Mouse (Mus musculus): ENCODE measurements at regions not wholly inside any gene's neighbourhood (a gene's known extent, or its start where the extent isn't known, plus 50 kb on each side); places are given as distances from the start of the nearest gene placed in this dataset.

- no peak overlapping the region for H3K27ac ChIP-seq (ENCODE audit: insufficient read depth, low read depth, low read length)
- no peak overlapping the region for H3K4me3 ChIP-seq (ENCODE audit: insufficient read depth, low read depth, low read length)
- 96% methylated on average over 5 of the region's 5 CpGs for WGBS
Observed at GRCm38 (mm10) chr1:36001319-36001718, 66.9 kb upstream of the Hs6st1 start.

GRCm38 (mm10) chr1:36001821-36002220 lies 66.4 kb upstream of the Hs6st1 start:
- Histone ChIP-seq H3K4me3 (ENCODE audit: insufficient read depth, low read depth, low read length) (no peak overlapping the region), H3K4me1 (ENCODE audit: control insufficient read depth, insufficient read depth, low read length) (peaks cover 4% of the 10 kb centered on the region; the same call in 1 of the 2 replicates), H3K27ac (ENCODE audit: insufficient read depth, low read depth, low read length) (no peak overlapping the region)
- WGBS: 97% methylated on average over 1 of the region's 1 CpGs
- no peak for TF ChIP-seq CTCF (IDR thresholded peaks at IDR 0.05; ENCODE audit: insufficient read depth, low read depth, low read length)
- TF ChIP-seq POLR2A (IDR thresholded peaks at IDR 0.05; ENCODE audit: insufficient read depth, low read depth, low read length): no peak

More at GRCm38 (mm10) chr1:36001319-36001718, 66.9 kb upstream of the Hs6st1 start:
- TF ChIP-seq POLR2A (IDR thresholded peaks at IDR 0.05; ENCODE audit: insufficient read depth, low read depth, low read length): no peak
- peaks cover 4% of the 10 kb centered on the region; the same call in 1 of the 2 replicates for H3K4me1 ChIP-seq (ENCODE audit: control insufficient read depth, insufficient read depth, low read length)

- H3K27ac ChIP-seq (ENCODE audit: insufficient read depth, low read depth, low read length): no peak overlapping the region
- no peak overlapping the region for H3K4me3 ChIP-seq (ENCODE audit: insufficient read depth, low read depth, low read length)
- H3K4me1 ChIP-seq (ENCODE audit: control insufficient read depth, insufficient read depth, low read length): peaks cover 4% of the 10 kb centered on the region; the same call in 1 of the 2 replicates
- no peak for TF ChIP-seq CTCF (IDR thresholded peaks at IDR 0.05; ENCODE audit: insufficient read depth, low read depth, low read length)
- no peak for TF ChIP-seq POLR2A (IDR thresholded peaks at IDR 0.05; ENCODE audit: insufficient read depth, low read depth, low read length)
- 43% methylated on average over 9 of the region's 9 CpGs for WGBS
Observed at GRCm38 (mm10) chr1:36003592-36003991, 64.6 kb upstream of the Hs6st1 start.

- no peak overlapping the region for H3K4me3 ChIP-seq (ENCODE audit: insufficient read depth, low read depth, low read length)
- TF ChIP-seq CTCF (IDR thresholded peaks at IDR 0.05; ENCODE audit: insufficient read depth, low read depth, low read length): no peak
- TF ChIP-seq POLR2A (IDR thresholded peaks at IDR 0.05; ENCODE audit: insufficient read depth, low read depth, low read length): no peak
- no peak overlapping the region for H3K27ac ChIP-seq (ENCODE audit: insufficient read depth, low read depth, low read length)
- peaks cover 1% of the 10 kb centered on the region; the same call in 1 of the 2 replicates for H3K4me1 ChIP-seq (ENCODE audit: control insufficient read depth, insufficient read depth, low read length)
- WGBS: 88% methylated on average over 6 of the region's 6 CpGs
Observed at GRCm38 (mm10) chr1:36008598-36008997, 59.6 kb upstream of the Hs6st1 start.

- Histone ChIP-seq H3K4me1 (ENCODE audit: control insufficient read depth, insufficient read depth, low read length) (no peaks in the 10 kb centered on the region), H3K4me3 (ENCODE audit: insufficient read depth, low read depth, low read length) (no peak overlapping the region), H3K27ac (ENCODE audit: insufficient read depth, low read depth, low read length) (no peak overlapping the region)
- 35% methylated on average over 6 of the region's 6 CpGs for WGBS
- no peak for TF ChIP-seq CTCF (IDR thresholded peaks at IDR 0.05; ENCODE audit: insufficient read depth, low read depth, low read length)
- TF ChIP-seq POLR2A (IDR thresholded peaks at IDR 0.05; ENCODE audit: insufficient read depth, low read depth, low read length): no peak
Observed at GRCm38 (mm10) chr1:36009010-36009619, 59.1 kb upstream of the Hs6st1 start.

- WGBS: 91% methylated on average over 7 of the region's 7 CpGs
- TF ChIP-seq CTCF (IDR thresholded peaks at IDR 0.05; ENCODE audit: insufficient read depth, low read depth, low read length) (no peak), POLR2A (IDR thresholded peaks at IDR 0.05; ENCODE audit: insufficient read depth, low read depth, low read length) (no peak)
- H3K4me3 ChIP-seq (ENCODE audit: insufficient read depth, low read depth, low read length): no peak overlapping the region
- no peak overlapping the region for H3K27ac ChIP-seq (ENCODE audit: insufficient read depth, low read depth, low read length)
- H3K4me1 ChIP-seq (ENCODE audit: control insufficient read depth, insufficient read depth, low read length): no peaks in the 10 kb centered on the region
Observed at GRCm38 (mm10) chr1:36010151-36010550, 58.0 kb upstream of the Hs6st1 start.

- 90% methylated on average over 12 of the region's 12 CpGs for WGBS
- Histone ChIP-seq H3K4me1 (ENCODE audit: control insufficient read depth, insufficient read depth, low read length) (no peaks in the 10 kb centered on the region), H3K4me3 (ENCODE audit: insufficient read depth, low read depth, low read length) (no peak overlapping the region), H3K27ac (ENCODE audit: insufficient read depth, low read depth, low read length) (no peak overlapping the region)
- TF ChIP-seq POLR2A (IDR thresholded peaks at IDR 0.05; ENCODE audit: insufficient read depth, low read depth, low read length) (no peak), CTCF (IDR thresholded peaks at IDR 0.05; ENCODE audit: insufficient read depth, low read depth, low read length) (no peak)
Observed at GRCm38 (mm10) chr1:36010834-36011233, 57.4 kb upstream of the Hs6st1 start.

- H3K4me1 ChIP-seq (ENCODE audit: control insufficient read depth, insufficient read depth, low read length): no peaks in the 10 kb centered on the region
- H3K27ac ChIP-seq (ENCODE audit: insufficient read depth, low read depth, low read length): no peak overlapping the region
- WGBS: 92% methylated on average over 9 of the region's 9 CpGs
- no peak overlapping the region for H3K4me3 ChIP-seq (ENCODE audit: insufficient read depth, low read depth, low read length)
- TF ChIP-seq POLR2A (IDR thresholded peaks at IDR 0.05; ENCODE audit: insufficient read depth, low read depth, low read length) (no peak), CTCF (IDR thresholded peaks at IDR 0.05; ENCODE audit: insufficient read depth, low read depth, low read length) (no peak)
Observed at GRCm38 (mm10) chr1:36012081-36012765, 56.0 kb upstream of the Hs6st1 start.

- WGBS: 71% methylated on average over 11 of the region's 11 CpGs
- no peak overlapping the region for H3K4me3 ChIP-seq (ENCODE audit: insufficient read depth, low read depth, low read length)
- H3K4me1 ChIP-seq (ENCODE audit: control insufficient read depth, insufficient read depth, low read length): no peaks in the 10 kb centered on the region
- no peak overlapping the region for H3K27ac ChIP-seq (ENCODE audit: insufficient read depth, low read depth, low read length)
- TF ChIP-seq CTCF (IDR thresholded peaks at IDR 0.05; ENCODE audit: insufficient read depth, low read depth, low read length) (no peak), POLR2A (IDR thresholded peaks at IDR 0.05; ENCODE audit: insufficient read depth, low read depth, low read length) (no peak)
Observed at GRCm38 (mm10) chr1:36013823-36014341, 54.3 kb upstream of the Hs6st1 start.

Measured in olfactory bulb, adult 2 months (tissue).